Mouse (Mus musculus) liver, postnatal 0 days (tissue): ENCODE measurements at regions not wholly inside any gene's neighbourhood (a gene's known extent, or its start where the extent isn't known, plus 50 kb on each side); places are given as distances from the start of the nearest gene placed in this dataset.

ENCODE experiments used
- CTCF ChIP-seq: sonication (generic); IDR thresholded peaks from 2 replicates; pipeline ENCODE4 v1.5.1; 2016; ENCODE audit warnings: antibody characterized with exemption, low read depth
- EP300 ChIP-seq: IDR thresholded peaks from 2 replicates; pipeline ENCODE4 v1.6.1; 2016; ENCODE audit warnings: antibody characterized with exemption, low read depth, mild to moderate bottlenecking

GRCm38 (mm10) chr3:140951024-140951423 is 261.1 kb downstream of the Pdha2 start:
- no peak for TF ChIP-seq CTCF
- TF ChIP-seq EP300 = no peak
